Mouse (Mus musculus): Measurements from ENCODE around the gene Mcu. TPM values are rescaled to one million over a fixed set of nuclear protein-coding genes. Genes with fewer than 3 reads are reported as not detected.

Mcu gene
- 10 to 100 TPM; 19.9 to 21.9 TPM for total RNA-seq (2023)

DNA sequence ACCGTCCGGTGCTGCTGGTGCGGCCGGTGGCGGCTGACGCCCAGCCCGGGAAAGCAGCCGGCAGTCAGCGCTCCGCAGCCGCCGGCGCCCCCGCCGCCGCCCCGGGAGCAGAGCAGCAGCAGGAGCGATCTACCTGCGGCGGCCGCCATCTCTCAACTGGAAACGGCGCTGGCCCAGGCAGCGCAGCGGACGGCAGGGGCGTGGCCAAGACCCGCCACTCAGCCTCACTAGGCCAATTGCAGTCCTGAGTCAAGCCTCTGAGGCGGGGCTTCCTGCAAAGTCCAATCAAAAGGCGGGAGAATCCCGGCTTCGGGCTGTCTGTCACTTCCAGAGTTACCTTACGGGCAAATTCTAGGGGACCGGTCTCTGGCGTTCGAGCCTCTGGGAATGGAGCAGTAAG is at the start of gene Mcu:
TSS of gene Mcu (minus strand) at position 171 of the 400 bp plus-strand sequence.

DNA sequence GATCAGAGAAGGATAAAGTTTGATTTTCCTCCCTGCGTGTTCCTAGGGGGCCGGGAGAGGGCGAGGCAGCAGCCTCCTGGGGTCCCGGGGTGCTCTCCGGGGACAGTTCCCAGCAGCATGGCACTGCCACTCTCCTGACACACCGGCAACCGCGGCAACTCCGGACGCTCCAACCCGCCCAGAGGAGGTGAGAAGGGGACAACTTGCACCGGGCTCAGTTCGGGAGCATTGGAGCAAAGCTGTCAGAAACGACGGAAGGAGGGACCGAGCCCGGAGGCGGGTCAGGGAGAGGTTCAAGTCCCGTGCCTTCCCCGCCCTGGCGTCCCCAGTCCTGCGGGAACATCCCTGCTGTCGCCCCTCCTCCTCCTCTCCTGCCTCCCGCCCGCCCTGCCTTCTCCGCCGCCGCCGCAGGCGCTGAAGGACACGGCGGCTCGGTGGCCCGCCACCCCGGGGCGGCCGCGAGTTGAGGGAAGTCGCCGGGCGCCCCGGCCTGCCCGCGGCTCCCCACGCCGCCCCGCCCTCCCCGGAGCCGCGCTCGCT is 441 bp downstream of the Mcu start, which contains the start of gene Gm10322:
TSS of gene Gm10322 (plus strand) at position 83 of the 540 bp plus-strand sequence.

DNA sequence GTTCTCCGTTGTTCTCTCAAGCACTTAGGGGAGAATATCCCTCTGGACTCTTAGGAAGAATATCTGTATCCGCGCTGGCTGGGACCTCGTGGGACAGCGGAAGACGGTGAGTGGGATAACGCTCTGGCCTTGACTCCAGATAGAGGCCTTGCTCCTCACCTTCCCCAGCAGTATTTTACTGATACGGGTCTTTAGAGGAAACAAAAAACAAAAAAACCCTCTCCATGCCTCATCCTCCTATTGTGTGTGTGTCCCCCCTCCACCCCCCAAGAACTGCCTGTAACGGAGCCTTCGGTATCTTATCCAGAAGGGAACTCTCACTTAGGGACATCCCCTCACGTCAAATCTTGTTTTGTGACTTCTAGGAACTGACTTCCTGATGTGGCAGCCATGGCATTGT is 174.8 kb downstream of the Mcu start, which contains the start of gene Oit3:
TSS of gene Oit3 (minus strand) at position 44 of the 400 bp plus-strand sequence.

DNA sequence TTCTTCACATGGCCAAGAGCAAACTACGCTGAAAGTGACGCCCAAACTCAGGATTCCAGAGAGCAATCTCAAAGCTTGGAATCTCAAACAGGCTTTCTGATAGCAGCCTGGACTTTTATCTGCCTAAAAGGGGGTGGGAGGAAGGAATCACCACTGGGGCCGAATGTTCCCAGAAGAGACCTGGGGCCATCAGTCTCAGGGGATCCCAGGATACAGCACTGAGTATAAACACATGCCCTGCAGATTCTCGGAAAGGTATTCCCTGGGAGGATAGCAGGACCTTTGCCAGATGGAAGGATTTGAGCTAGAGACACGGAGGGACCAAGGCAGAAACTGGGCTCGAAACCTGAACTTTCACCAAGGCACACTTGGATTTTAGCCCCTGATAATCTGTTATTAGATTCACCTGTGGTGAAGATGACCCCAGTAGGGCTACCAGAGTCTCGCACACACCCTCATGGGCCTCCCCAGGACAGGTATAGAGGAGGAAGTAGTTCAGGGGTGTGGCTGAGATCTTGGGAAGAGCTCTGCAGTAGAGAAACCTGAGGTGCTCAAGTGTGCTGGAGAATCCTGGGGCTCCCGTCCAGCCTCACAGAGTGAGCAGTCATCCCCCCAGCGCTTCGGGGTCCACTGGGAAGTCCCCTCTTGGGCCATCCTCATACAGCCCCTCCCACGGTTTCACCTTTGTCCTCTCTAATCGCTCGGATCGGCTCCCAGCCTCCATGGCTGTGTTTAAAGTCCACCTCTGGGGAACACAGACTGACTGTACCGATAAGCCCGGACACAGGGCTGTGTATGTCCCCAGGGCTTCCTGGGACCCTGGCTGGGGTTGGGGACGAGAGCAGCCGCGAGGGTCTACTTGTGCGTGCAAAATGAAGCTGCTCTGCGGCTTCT is 213.3 kb downstream of the Mcu start, which contains the start of gene Pla2g12b:
TSS of gene Pla2g12b (plus strand) at position 762 of the 894 bp plus-strand sequence.

Other genes with a start within 250 kb of the Mcu start
- gene Gm10273, start 221.1 kb downstream of the Mcu start, total RNA-seq (2023) = 10 to 100 TPM in 1 of 2 experiments, 1 to 10 TPM in 1; 1.5 to 11.2 TPM
- gene Pla2g12b, start 213.0 kb downstream of the Mcu start, total RNA-seq (2023) = not detected
- under 1 TPM in 1 of 2 experiments, not detected in 1; 0.20 TPM for gene Oit3, start 174.9 kb downstream of the Mcu start, total RNA-seq (2023)
- not detected for gene Gm10322, start 629 bp downstream of the Mcu start, total RNA-seq (2023)
- 10 to 100 TPM; 49.7 to 50.1 TPM for gene Micu1, start 85.8 kb upstream of the Mcu start, total RNA-seq (2023)